8 mouse cellular contexts compared by ENCODE assay signal in the genomic region with DNA sequence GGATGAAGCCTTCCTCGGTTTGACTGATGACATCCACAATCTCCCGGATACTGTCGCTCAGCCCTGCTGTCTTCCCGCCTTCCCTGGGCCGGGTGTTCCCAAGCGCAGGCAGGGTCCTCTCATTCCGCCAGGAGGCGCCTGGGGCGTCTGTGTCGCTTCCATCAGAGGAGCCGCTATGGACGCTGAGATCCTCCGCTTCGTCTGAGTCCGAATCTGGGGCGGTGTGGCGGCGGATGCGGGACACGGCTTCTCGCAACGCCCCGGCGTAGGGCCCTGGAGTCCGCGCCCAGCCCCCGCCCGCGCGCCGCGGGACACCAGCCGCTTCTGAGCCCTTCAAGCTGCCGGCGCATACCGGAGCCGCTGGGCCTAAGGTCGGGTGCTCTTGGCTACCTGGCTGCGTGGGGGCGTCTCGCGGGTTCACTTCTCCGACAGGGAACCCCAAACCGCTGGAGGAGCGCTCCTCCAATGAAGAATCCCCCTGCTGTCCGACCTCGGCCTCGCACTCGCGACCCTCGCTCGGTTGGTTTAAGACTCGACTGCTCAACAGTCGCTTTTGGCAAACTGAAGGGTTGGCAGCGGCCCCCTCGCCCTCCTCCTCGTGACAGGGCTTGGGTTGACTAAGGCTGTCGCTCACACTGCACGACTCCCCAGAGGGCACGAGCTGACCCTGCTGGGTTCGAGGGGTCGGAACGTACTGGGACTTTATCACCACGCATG. TPM values are rescaled to one million over a fixed set of nuclear protein-coding genes. Genes with fewer than 3 reads are reported as not detected.
DNase-seq lines count a peak whose midpoint lies in the region; ATAC-seq and TF ChIP-seq lines count a peak whose summit lies in the region.

No protein-coding gene starts in this region.

- H3K4me3 ChIP-seq in hindbrain, embryonic 14.5 days (replicated peaks; ENCODE audit: low read length): peak overlapping the region; percentile 38
- H3K4me3 ChIP-seq in left cerebral cortex, adult 2 months: peak overlapping the region; percentile 63

- H3K27ac ChIP-seq in hindbrain, embryonic 14.5 days: no peak overlapping the region
- H3K27ac ChIP-seq in left cerebral cortex, adult 2 months: peak overlapping the region; percentile 96

- WGBS in hindbrain, embryonic 14.5 days: under 1% methylated on average over 64 of the region's 64 CpGs

- ATAC-seq in hindbrain, embryonic 14.5 days (ENCODE audit: low FRiP score): peak; percentile 54
- ATAC-seq in erythroblast, adult 5-6 weeks (replicated peaks; ENCODE audit: low FRiP score, poor library complexity, severe bottlenecking): no peak

- TF ChIP-seq CTCF in left cerebral cortex, adult 2 months (IDR thresholded peaks at IDR 0.05): peak; percentile 72

- peaks cover 29% of the 10 kb centered on the region for H3K4me1 ChIP-seq in hindbrain, embryonic 14.5 days (replicated peaks; ENCODE audit: control insufficient read depth, insufficient read depth, low read length)

- H3K36me3 ChIP-seq in hindbrain, embryonic 14.5 days (replicated peaks; ENCODE audit: control insufficient read depth, insufficient read depth): no peaks in the 10 kb centered on the region

- H3K9ac ChIP-seq in hindbrain, embryonic 14.5 days: peak overlapping the region; percentile 61

- intact Hi-C loops in left cerebral cortex, adult 2 months (cut with DNase I): loop anchor here (2.0 kb wide), 1 partner anchor 25 kb away; a partner anchor contains a TSS

- peak; percentile 75 for DNase-seq in Muller cell, postnatal 12 days (ENCODE audit: inconsistent ontology term)
- DNase-seq in cerebellum, adult 9-11 months: peak; percentile 50
- DNase-seq in gastrocnemius, adult 18-20 months (ENCODE audit: low spot score): peak; percentile 66
- peak; percentile 71 for DNase-seq in hindbrain, embryonic 14.5 days (ENCODE audit: low spot score)
- peak; percentile 72 to 79 for DNase-seq in left cerebral cortex, adult 2 months (ENCODE audit: extremely low spot score in 1 of 2, low spot score in 2 of 2)
- peak; percentile 81 for DNase-seq in lung, postnatal 36 days
- peak; percentile 54 for DNase-seq in retina, postnatal 7 days (ENCODE audit: low read depth, low spot score)

- H3K9me3 ChIP-seq in hindbrain, embryonic 14.5 days (ENCODE audit: control insufficient read depth, low read length): no peaks in the 10 kb centered on the region

- peaks cover 99% of the 10 kb centered on the region for H3K27me3 ChIP-seq in hindbrain, embryonic 14.5 days (ENCODE audit: control insufficient read depth, insufficient read depth, low read length)

- H3K4me2 ChIP-seq in hindbrain, embryonic 14.5 days (replicated peaks): peak overlapping the region; percentile 79

RNA-seq across cellular contexts. Expression of a gene that starts 3.8 kb away (rescaled TPM):
- total RNA-seq in gastrocnemius, adult 18-20 months (2021): under 1 TPM; 0.36 to 0.57 TPM
- polyA plus RNA-seq in hindbrain, embryonic 14.5 days (2014; fragmentation: Nextera tagmentation; extraction: Ambion mirVana): 0.59 and 0.64 TPM in 2 replicates
- 100 to 1,000 TPM; 739 to 834 TPM for total RNA-seq in left cerebral cortex, adult 2 months (2021)
- total RNA-seq in erythroblast, adult 5-6 weeks (2015; ENCODE audit: low replicate concordance): not detected in 2 replicates
- not detected in 2 replicates for total RNA-seq in erythroblast, adult 5-6 weeks (2017; ENCODE audit: low replicate concordance)

RNA-seq across cellular contexts. Expression of a gene that starts 15.8 kb away (rescaled TPM):
- not detected for total RNA-seq in gastrocnemius, adult 18-20 months (2021)
- 1.9 and 2.1 TPM in 2 replicates for polyA plus RNA-seq in hindbrain, embryonic 14.5 days (2014; fragmentation: Nextera tagmentation; extraction: Ambion mirVana)
- under 1 TPM in 1 of 2 experiments, not detected in 1; 0.14 TPM for total RNA-seq in left cerebral cortex, adult 2 months (2021)
- not detected in 2 replicates for total RNA-seq in erythroblast, adult 5-6 weeks (2015; ENCODE audit: low replicate concordance)
- total RNA-seq in erythroblast, adult 5-6 weeks (2017; ENCODE audit: low replicate concordance): not detected in 2 replicates

RNA-seq across cellular contexts. Expression of a gene that starts 25.8 kb away (rescaled TPM):
- total RNA-seq in gastrocnemius, adult 18-20 months (2021): 10 to 100 TPM; 48.1 to 49.6 TPM
- polyA plus RNA-seq in hindbrain, embryonic 14.5 days (2014; fragmentation: Nextera tagmentation; extraction: Ambion mirVana): 59.0 and 65.3 TPM in 2 replicates
- total RNA-seq in left cerebral cortex, adult 2 months (2021): 10 to 100 TPM; 46.1 to 52.3 TPM
- total RNA-seq in erythroblast, adult 5-6 weeks (2015; ENCODE audit: low replicate concordance): 20.2 and 21.5 TPM in 2 replicates
- total RNA-seq in erythroblast, adult 5-6 weeks (2017; ENCODE audit: low replicate concordance): 35.1 and 37.9 TPM in 2 replicates

RNA-seq across cellular contexts. Expression of a gene that starts 27.5 kb away (rescaled TPM):
- 1 to 10 TPM in 1 of 2 experiments, under 1 TPM in 1; 0.57 to 1.4 TPM for total RNA-seq in gastrocnemius, adult 18-20 months (2021)
- polyA plus RNA-seq in hindbrain, embryonic 14.5 days (2014; fragmentation: Nextera tagmentation; extraction: Ambion mirVana): not detected in 2 replicates
- total RNA-seq in left cerebral cortex, adult 2 months (2021): under 1 TPM; 0.51 to 0.66 TPM
- total RNA-seq in erythroblast, adult 5-6 weeks (2015; ENCODE audit: low replicate concordance): 1.0 TPM in 1 of 2 replicates, not detected in the other
- not detected in 2 replicates for total RNA-seq in erythroblast, adult 5-6 weeks (2017; ENCODE audit: low replicate concordance)

RNA-seq across cellular contexts. Expression of a gene that starts 42.5 kb away (rescaled TPM):
- 1 to 10 TPM; 8.1 to 9.0 TPM for total RNA-seq in gastrocnemius, adult 18-20 months (2021)
- 77.2 and 84.7 TPM in 2 replicates for polyA plus RNA-seq in hindbrain, embryonic 14.5 days (2014; fragmentation: Nextera tagmentation; extraction: Ambion mirVana)
- total RNA-seq in left cerebral cortex, adult 2 months (2021): 100 to 1,000 TPM; 749 to 756 TPM
- total RNA-seq in erythroblast, adult 5-6 weeks (2015; ENCODE audit: low replicate concordance): 7.1 and 8.4 TPM in 2 replicates
- total RNA-seq in erythroblast, adult 5-6 weeks (2017; ENCODE audit: low replicate concordance): 4.6 and 8.1 TPM in 2 replicates

Comparison
In these comparisons a context has a peak if more than half of its experiments do, and no peak if none do; other contexts are left out.
1. RNA of a gene that starts 3.8 kb away (total RNA-seq): 739 to 834 TPM in left cerebral cortex, adult 2 months; 0.36 to 0.57 TPM in gastrocnemius, adult 18-20 months and not detected in erythroblast, adult 5-6 weeks; every median in the first group is over 100 times any median in the second.
2. Peak in every context shown above with its lines, with median percentiles within 50 percentile points of each other: DNase-seq.